Mouse (Mus musculus): Measurements from ENCODE around the gene Fam173b. TPM values are rescaled to one million over a fixed set of nuclear protein-coding genes. Genes with fewer than 3 reads are reported as not detected.

Gene Fam173b
- polyA plus RNA-seq, 1 experiment = 13.6 TPM

DNA sequence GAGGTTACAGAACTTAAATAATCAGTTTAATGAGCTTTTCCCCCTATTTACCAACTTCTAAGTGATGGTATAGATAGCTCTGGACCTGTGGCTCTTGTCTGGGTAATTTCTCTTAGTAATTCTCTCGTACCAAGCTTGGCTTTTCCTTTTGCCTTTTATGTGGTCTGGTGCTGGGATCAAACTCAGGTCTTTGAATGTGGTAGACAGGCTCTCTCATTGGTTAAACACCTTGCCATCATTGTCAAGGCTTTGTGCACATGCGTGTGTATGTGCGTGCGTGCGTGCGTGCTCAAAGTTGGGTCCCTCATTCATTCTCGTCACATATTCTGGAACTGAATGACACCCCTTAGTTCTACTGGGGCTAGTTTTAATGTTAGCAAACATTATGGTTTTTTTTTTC is 49.2 kb downstream of the Fam173b start:
- TF ChIP-seq CTCF (conservative IDR thresholded peaks at IDR 0.05; ENCODE audit: insufficient read depth, insufficient read length, low read depth, low read length) (no peak), POLR2A (IDR thresholded peaks at IDR 0.05; ENCODE audit: low read depth, low read length) (no peak)
- 88% methylated on average over 7 of the region's 7 CpGs for WGBS

GRCm38 (mm10) chr15:31660133-31660795 is 58.6 kb downstream of the Fam173b start:
- Histone ChIP-seq H3K27me3 (replicated peaks; ENCODE audit: control insufficient read depth, insufficient read depth, low read length) (no peaks in the 10 kb centered on the region), H3K4me3 (ENCODE audit: insufficient read depth, low read depth, low read length) (no peak overlapping the region), H3K4me1 (ENCODE audit: control insufficient read depth, insufficient read depth, low read length) (no peaks in the 10 kb centered on the region), H3K27ac (ENCODE audit: insufficient read depth, low read depth, low read length) (no peak overlapping the region), H3K36me3 (ENCODE audit: control insufficient read depth, insufficient read depth, low read length) (no peaks in the 10 kb centered on the region)
- DNase-seq = no peak
- 45% methylated on average over 5 of the region's 5 CpGs for WGBS
- no peak for TF ChIP-seq CTCF (conservative IDR thresholded peaks at IDR 0.05; ENCODE audit: insufficient read depth, insufficient read length, low read depth, low read length)
- no peak for TF ChIP-seq POLR2A (IDR thresholded peaks at IDR 0.05; ENCODE audit: low read depth, low read length)

More for the DNA sequence above, 49.2 kb downstream of the Fam173b start:
- no peaks in the 10 kb centered on the region for H3K36me3 ChIP-seq (ENCODE audit: control insufficient read depth, insufficient read depth, low read length)
- no peaks in the 10 kb centered on the region for H3K27me3 ChIP-seq (replicated peaks; ENCODE audit: control insufficient read depth, insufficient read depth, low read length)
- DNase-seq = no peak
- H3K27ac ChIP-seq (ENCODE audit: insufficient read depth, low read depth, low read length) = no peak overlapping the region
- no peaks in the 10 kb centered on the region for H3K4me1 ChIP-seq (ENCODE audit: control insufficient read depth, insufficient read depth, low read length)
- H3K4me3 ChIP-seq (ENCODE audit: insufficient read depth, low read depth, low read length) = no peak overlapping the region

- 55% methylated on average over 9 of the region's 9 CpGs for WGBS
- no peak overlapping the region for H3K4me3 ChIP-seq (ENCODE audit: insufficient read depth, low read depth, low read length)
- DNase-seq = no peak
- TF ChIP-seq POLR2A (IDR thresholded peaks at IDR 0.05; ENCODE audit: low read depth, low read length) (no peak), CTCF (conservative IDR thresholded peaks at IDR 0.05; ENCODE audit: insufficient read depth, insufficient read length, low read depth, low read length) (no peak)
- no peaks in the 10 kb centered on the region for H3K4me1 ChIP-seq (ENCODE audit: control insufficient read depth, insufficient read depth, low read length)
- no peaks in the 10 kb centered on the region for H3K27me3 ChIP-seq (replicated peaks; ENCODE audit: control insufficient read depth, insufficient read depth, low read length)
- no peaks in the 10 kb centered on the region for H3K36me3 ChIP-seq (ENCODE audit: control insufficient read depth, insufficient read depth, low read length)
- H3K27ac ChIP-seq (ENCODE audit: insufficient read depth, low read depth, low read length) = no peak overlapping the region
Observed at GRCm38 (mm10) chr15:31660844-31661243, 59.2 kb downstream of the Fam173b start.

- 75% methylated on average over 4 of the region's 4 CpGs for WGBS
- TF ChIP-seq CTCF (conservative IDR thresholded peaks at IDR 0.05; ENCODE audit: insufficient read depth, insufficient read length, low read depth, low read length) (no peak), POLR2A (IDR thresholded peaks at IDR 0.05; ENCODE audit: low read depth, low read length) (no peak)
- H3K4me1 ChIP-seq (ENCODE audit: control insufficient read depth, insufficient read depth, low read length) = no peaks in the 10 kb centered on the region
- H3K27me3 ChIP-seq (replicated peaks; ENCODE audit: control insufficient read depth, insufficient read depth, low read length) = no peaks in the 10 kb centered on the region
- no peak for DNase-seq
- H3K36me3 ChIP-seq (ENCODE audit: control insufficient read depth, insufficient read depth, low read length) = no peaks in the 10 kb centered on the region
- no peak overlapping the region for H3K27ac ChIP-seq (ENCODE audit: insufficient read depth, low read depth, low read length)
- H3K4me3 ChIP-seq (ENCODE audit: insufficient read depth, low read depth, low read length) = no peak overlapping the region
Observed at GRCm38 (mm10) chr15:31661802-31662201, 60.1 kb downstream of the Fam173b start.

- WGBS = 84% methylated on average over 3 of the region's 3 CpGs
- no peaks in the 10 kb centered on the region for H3K36me3 ChIP-seq (ENCODE audit: control insufficient read depth, insufficient read depth, low read length)
- DNase-seq = no peak
- no peaks in the 10 kb centered on the region for H3K27me3 ChIP-seq (replicated peaks; ENCODE audit: control insufficient read depth, insufficient read depth, low read length)
- no peak overlapping the region for H3K27ac ChIP-seq (ENCODE audit: insufficient read depth, low read depth, low read length)
- no peaks in the 10 kb centered on the region for H3K4me1 ChIP-seq (ENCODE audit: control insufficient read depth, insufficient read depth, low read length)
- no peak overlapping the region for H3K4me3 ChIP-seq (ENCODE audit: insufficient read depth, low read depth, low read length)
- TF ChIP-seq CTCF (conservative IDR thresholded peaks at IDR 0.05; ENCODE audit: insufficient read depth, insufficient read length, low read depth, low read length) (no peak), POLR2A (IDR thresholded peaks at IDR 0.05; ENCODE audit: low read depth, low read length) (no peak)
Observed at GRCm38 (mm10) chr15:31663074-31663473, 61.4 kb downstream of the Fam173b start.

Other genes starting within 250 kb of the Fam173b start
- gene Ankrd33b, start 234.1 kb upstream of the Fam173b start, polyA plus RNA-seq (2012; rRNA removed) = 21.8 and 26.9 TPM in 2 replicates
- gene Ropn1l, start 148.1 kb upstream of the Fam173b start, polyA plus RNA-seq (2012; rRNA removed) = 5.6 and 6.9 TPM in 2 replicates
- gene March6, start 70.8 kb upstream of the Fam173b start, polyA plus RNA-seq (2012; rRNA removed) = 36.1 and 46.6 TPM in 2 replicates
- gene Cmbl, start 36.5 kb upstream of the Fam173b start, polyA plus RNA-seq (2012; rRNA removed) = 343 and 361 TPM in 2 replicates
- 87.3 and 102 TPM in 2 replicates for gene Cct5, start within 50 bp of the Fam173b start, polyA plus RNA-seq (2012; rRNA removed)